Mouse (Mus musculus) erythroblast, embryonic 14.5 days (primary cell): ENCODE results near the gene Ncbp3. TPM values are rescaled to one million over a fixed set of nuclear protein-coding genes. Genes with fewer than 3 reads are reported as not detected.

ENCODE experiments used
- H3K27me3 ChIP-seq: 2 replicates; pipeline ENCODE4 v1.6.1; 2012; ENCODE audit warnings: inconsistent platforms; ENCODE audit not compliant: control insufficient read depth
- H3K36me3 ChIP-seq: 2 replicates; pipeline ENCODE4 v1.6.1; 2012; ENCODE audit warnings: mild to moderate bottlenecking, inconsistent platforms; ENCODE audit not compliant: control insufficient read depth
- H3K4me1 ChIP-seq: 2 replicates; pipeline ENCODE4 v1.6.1; 2012; ENCODE audit warnings: inconsistent platforms; ENCODE audit not compliant: control insufficient read depth
- H3K4me3 ChIP-seq: replicated peaks from 2 replicates; pipeline ENCODE3; 2012; ENCODE audit warnings: moderate library complexity, mild to moderate bottlenecking, inconsistent platforms
- H3K9me3 ChIP-seq: 2 replicates; pipeline ENCODE4 v1.6.1; 2012; ENCODE audit warnings: low read length, inconsistent platforms, mixed read lengths; ENCODE audit not compliant: control insufficient read depth
- GATA1 ChIP-seq: IDR thresholded peaks from 2 replicates; pipeline ENCODE4 v1.6.1; 2012; ENCODE audit warnings: low read length, inconsistent platforms, mixed read lengths
- TAL1 ChIP-seq: IDR thresholded peaks from 3 replicates; pipeline ENCODE4 v1.6.1; 2012; ENCODE audit warnings: low read length, inconsistent platforms, mixed read lengths
- polyA plus RNA-seq: library from polyadenylated mRNA; stranded (reverse); fragments of >175 nt; gene quantifications from 2 replicates; pipeline ENCODE4 v1.2.3, GENCODE M21; 2012

The Ncbp3 gene
- polyA plus RNA-seq, 1 experiment: 0.34 TPM

DNA sequence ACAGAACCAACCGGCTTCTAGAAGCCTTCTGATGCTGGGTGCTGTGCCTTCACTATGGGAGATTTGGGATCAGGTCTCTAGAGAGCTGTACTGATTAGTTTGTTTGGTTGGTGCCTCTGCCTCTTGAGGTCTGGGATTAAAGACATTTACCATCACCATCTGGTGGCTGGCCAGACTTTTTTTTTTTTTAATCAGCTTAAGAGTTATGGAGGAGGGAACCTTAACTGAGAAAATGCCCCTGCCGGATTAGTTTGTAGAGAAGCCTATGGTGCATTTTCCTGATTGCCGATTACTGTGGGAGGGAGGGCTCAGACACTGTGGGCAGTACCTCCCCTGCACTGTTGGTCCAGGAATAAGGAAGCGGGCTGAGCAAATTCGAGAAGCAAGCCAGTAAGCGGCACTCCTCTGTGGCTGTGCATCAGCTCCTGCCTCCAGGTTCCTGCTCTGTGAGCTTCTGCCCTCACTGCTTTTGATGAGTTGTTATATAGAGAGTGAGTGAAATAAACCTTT lies 29.7 kb downstream of the Ncbp3 start:
- Histone ChIP-seq H3K4me3 (no peak overlapping the region), H3K4me1 (no peaks in the 10 kb centered on the region), H3K27me3 (no peaks in the 10 kb centered on the region), H3K36me3 (peaks cover 100% of the 10 kb centered on the region), H3K9me3 (no peaks in the 10 kb centered on the region)
- TF ChIP-seq GATA1: no peak
- TF ChIP-seq TAL1: no peak

- Histone ChIP-seq H3K9me3 (no peaks in the 10 kb centered on the region), H3K4me1 (no peaks in the 10 kb centered on the region), H3K36me3 (peaks cover 94% of the 10 kb centered on the region), H3K4me3 (no peak overlapping the region), H3K27me3 (no peaks in the 10 kb centered on the region)
- no peak for TF ChIP-seq TAL1
- no peak for TF ChIP-seq GATA1
Observed at GRCm38 (mm10) chr11:73078615-73079014, 31.0 kb downstream of the Ncbp3 start.

DNA sequence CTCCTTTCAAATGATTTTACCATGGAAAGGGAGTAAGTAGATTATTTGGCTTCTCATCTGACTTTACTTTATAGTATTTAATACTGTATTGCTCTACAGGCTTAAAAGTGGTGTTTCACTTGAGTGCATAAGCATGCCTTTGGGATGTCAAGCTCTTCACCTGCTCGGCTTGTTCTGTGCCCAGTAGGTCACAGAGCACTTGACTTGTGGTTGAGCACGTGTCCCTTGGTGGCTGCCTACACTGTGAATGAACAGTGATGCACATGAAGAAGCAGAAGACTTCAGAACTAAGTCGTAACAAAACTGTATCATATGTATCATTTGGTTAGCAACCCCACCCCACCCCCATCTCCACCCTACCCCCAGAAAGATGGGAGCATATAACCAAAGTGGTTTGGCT lies 32.7 kb downstream of the Ncbp3 start:
- Histone ChIP-seq H3K27me3 (no peaks in the 10 kb centered on the region), H3K4me3 (no peak overlapping the region), H3K36me3 (peaks cover 93% of the 10 kb centered on the region), H3K4me1 (no peaks in the 10 kb centered on the region), H3K9me3 (no peaks in the 10 kb centered on the region)
- no peak for TF ChIP-seq TAL1
- no peak for TF ChIP-seq GATA1

DNA sequence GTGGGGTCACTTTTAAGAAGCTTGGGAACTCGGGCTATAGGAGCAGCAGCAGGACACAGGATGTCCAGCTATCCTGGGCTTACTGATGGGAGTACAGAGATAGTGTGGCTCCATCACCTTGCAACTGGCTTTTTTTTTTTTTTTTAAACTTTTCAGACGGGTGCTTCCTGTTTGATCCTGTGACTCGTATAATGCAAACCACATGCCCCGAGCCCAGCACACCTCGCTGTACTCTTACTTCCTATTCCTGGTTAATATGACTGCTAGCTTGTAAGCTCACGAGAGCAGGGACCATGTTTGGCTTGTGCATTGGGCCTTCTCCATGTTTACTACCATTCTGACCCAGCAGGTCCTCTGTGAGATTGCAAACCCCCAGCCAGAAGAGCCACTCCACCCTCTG lies 36.7 kb downstream of the Ncbp3 start:
- no peaks in the 10 kb centered on the region for H3K4me1 ChIP-seq
- no peaks in the 10 kb centered on the region for H3K27me3 ChIP-seq
- no peak for TF ChIP-seq TAL1
- TF ChIP-seq GATA1: no peak
- H3K36me3 ChIP-seq: peaks cover 58% of the 10 kb centered on the region
- H3K9me3 ChIP-seq: no peaks in the 10 kb centered on the region
- H3K4me3 ChIP-seq: no peak overlapping the region

- Histone ChIP-seq H3K36me3 (peaks cover 53% of the 10 kb centered on the region), H3K27me3 (no peaks in the 10 kb centered on the region), H3K4me3 (no peak overlapping the region), H3K4me1 (no peaks in the 10 kb centered on the region), H3K9me3 (no peaks in the 10 kb centered on the region)
- TF ChIP-seq TAL1 (no peak), GATA1 (no peak)
Observed at GRCm38 (mm10) chr11:73084804-73085231, 37.2 kb downstream of the Ncbp3 start.

DNA sequence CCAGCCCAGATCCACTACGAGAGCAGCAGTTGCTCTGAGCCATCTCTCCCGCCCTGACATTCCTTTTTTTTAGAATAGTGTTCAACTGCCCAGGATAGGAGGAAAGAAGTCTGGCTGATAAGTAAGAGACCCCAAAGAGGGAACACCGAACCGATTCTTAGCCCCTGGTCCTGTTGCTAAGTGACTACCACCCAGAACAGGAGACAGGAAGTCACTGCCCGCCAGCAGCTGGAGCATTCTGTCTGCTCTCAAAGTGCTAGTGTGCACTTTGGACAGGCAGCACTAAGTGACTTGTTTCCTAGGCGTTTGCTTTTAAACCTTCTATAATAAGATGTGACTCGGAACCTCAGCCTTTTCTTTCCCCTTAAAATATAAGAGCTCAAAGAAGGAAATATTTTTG lies 37.8 kb downstream of the Ncbp3 start:
- H3K27me3 ChIP-seq: no peaks in the 10 kb centered on the region
- no peak overlapping the region for H3K4me3 ChIP-seq
- H3K4me1 ChIP-seq: no peaks in the 10 kb centered on the region
- H3K9me3 ChIP-seq: no peaks in the 10 kb centered on the region
- peaks cover 47% of the 10 kb centered on the region for H3K36me3 ChIP-seq
- TF ChIP-seq GATA1 (no peak), TAL1 (no peak)

DNA sequence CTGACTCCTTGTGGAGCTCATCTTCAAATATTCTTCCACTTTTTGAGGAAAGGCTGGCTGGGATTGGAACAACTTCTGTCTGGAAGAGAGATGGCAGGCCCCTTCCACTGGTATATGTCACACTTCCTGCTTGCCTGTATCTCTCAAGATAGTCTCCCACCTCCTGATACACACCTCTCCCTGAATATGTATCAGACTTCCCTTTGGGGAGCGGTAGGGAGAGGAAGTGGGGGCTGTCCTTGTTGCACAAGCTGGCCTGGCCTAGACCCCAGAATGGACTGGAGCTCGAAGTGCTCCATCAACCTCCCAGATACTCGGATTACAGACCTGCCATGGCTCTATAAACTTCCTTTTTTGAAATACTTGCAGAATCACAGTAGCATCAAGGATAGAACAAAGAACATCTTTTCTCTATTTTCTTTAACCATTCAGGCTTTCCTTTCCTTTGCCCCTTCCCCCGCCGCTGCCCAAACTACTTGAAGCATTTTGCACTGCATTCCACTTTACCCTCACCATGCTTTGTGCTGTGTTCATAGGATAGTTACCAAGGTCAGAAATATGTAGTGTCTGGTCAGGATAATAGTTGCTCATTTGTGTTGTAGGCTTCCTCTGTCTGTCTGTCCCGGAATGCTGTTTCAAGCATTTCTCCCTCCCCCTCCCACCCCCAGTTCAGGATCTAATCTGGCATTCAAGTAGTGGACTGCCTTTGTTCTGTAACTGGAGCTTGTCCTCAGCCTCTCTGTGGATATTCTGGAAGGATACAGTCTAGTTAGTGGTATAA lies 40.3 kb downstream of the Ncbp3 start:
- no peak overlapping the region for H3K4me3 ChIP-seq
- H3K27me3 ChIP-seq: no peaks in the 10 kb centered on the region
- no peaks in the 10 kb centered on the region for H3K4me1 ChIP-seq
- TF ChIP-seq TAL1 (no peak), GATA1 (no peak)
- no peaks in the 10 kb centered on the region for H3K9me3 ChIP-seq
- H3K36me3 ChIP-seq: peaks cover 23% of the 10 kb centered on the region

- Histone ChIP-seq H3K4me3 (no peak within 1 kb of the TSS), H3K36me3 (peaks cover 4% of the 10 kb centered on the region), H3K27me3 (no peaks in the 10 kb centered on the region), H3K9me3 (no peaks in the 10 kb centered on the region), H3K4me1 (no peaks in the 10 kb centered on the region)
- TF ChIP-seq TAL1 (no peak), GATA1 (no peak)
Observed at GRCm38 (mm10) chr11:73090283-73090682, 42.7 kb downstream of the Ncbp3 start, which contains the start of gene Itgae. Itgae (plus strand) TSS chr11:73090583.

DNA sequence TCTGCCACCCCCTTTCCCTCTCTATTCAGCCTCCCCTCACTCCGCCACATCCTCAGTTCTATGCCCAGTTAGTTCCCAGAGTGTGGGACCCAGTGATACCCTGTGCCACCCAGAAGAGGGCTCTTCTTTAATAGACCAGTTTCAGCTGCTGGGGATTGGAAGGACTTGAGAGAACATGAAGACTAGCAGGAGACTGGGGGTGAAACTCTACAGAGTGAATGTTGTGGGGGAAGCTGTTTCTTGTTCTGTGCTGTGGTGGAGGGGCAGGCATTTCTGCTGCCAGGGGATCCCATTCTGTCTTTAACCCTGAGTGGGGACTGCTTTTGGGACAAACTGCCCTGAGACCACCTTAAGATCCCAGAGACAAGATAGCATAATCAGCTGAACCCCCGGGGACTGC lies 43.2 kb downstream of the Ncbp3 start:
- no peak overlapping the region for H3K4me3 ChIP-seq
- H3K36me3 ChIP-seq: peaks cover 2% of the 10 kb centered on the region; the same call in 1 of the 2 replicates
- no peaks in the 10 kb centered on the region for H3K27me3 ChIP-seq
- no peak for TF ChIP-seq TAL1
- TF ChIP-seq GATA1: no peak
- no peaks in the 10 kb centered on the region for H3K4me1 ChIP-seq
- no peaks in the 10 kb centered on the region for H3K9me3 ChIP-seq
